Mouse (Mus musculus) left cerebral cortex, adult 6 months (tissue): ENCODE data around the gene Olfr1564. TPM values are rescaled to one million over a fixed set of nuclear protein-coding genes. Genes with fewer than 3 reads are reported as not detected.

Experiments used
- long read RNA-seq, 2 experiments: library from polyadenylated mRNA; unstranded; transcript quantifications; one replicate each; pipeline ENCODE4 v2.0.0; 2019 to 2020
- polyA plus RNA-seq: library from polyadenylated mRNA; unstranded; fragments of <200 nt; fragmentation: Nextera tagmentation; gene quantifications from 2 replicates; pipeline ENCODE4 v1.2.3, GENCODE M21; 2021

The Olfr1564 gene
- 0.03 and 0.04 TPM in 2 replicates for polyA plus RNA-seq
- long read RNA-seq, experiment 1 = 0 reads
- long read RNA-seq, experiment 2 = 0 reads

DNA sequence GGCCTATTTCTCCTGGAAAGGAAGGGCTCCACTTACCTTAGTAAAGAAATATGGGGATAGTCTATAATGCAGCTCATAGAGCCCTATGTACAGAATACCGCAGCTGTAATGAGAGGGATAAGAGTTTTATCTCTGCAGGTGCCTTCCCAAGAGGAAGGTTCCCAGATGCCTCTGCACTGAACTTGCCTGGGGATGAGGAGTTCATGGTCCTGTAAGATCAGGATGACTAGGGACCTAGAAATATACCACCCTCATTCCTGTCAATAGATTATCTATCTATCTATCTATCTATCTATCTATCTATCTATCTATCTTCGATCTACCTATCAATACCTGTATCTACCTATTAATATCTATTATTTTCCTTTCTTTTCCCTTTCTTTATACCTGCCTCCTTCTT, at the start of gene Olfr1564:
Gene Olfr1564, minus strand, starts transcription at position 101 of the 400 bp plus-strand sequence.

DNA sequence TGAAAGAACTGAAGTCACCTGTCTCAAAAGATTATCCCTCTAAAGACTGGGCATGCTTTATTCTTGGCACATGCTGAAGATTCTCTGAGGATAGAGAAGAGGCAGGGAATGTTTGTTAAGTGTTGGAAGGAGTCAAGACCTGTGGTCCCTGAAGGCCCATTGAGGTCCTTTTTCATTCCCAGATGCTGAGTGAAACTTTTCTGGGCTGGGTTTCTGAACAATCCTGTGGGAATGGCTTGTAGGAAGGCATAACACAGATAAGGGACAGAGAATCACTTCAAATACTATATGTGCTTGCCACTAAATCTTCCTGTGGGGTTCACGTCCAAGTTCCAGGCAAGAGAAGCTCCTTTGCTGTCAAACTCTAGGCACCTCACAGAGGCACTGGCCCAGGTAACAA, 42.9 kb upstream of the Olfr1564 start, which contains the start of gene Olfr63:
Gene Olfr63, plus strand, starts transcription at position 301 of the 400 bp plus-strand sequence.

DNA sequence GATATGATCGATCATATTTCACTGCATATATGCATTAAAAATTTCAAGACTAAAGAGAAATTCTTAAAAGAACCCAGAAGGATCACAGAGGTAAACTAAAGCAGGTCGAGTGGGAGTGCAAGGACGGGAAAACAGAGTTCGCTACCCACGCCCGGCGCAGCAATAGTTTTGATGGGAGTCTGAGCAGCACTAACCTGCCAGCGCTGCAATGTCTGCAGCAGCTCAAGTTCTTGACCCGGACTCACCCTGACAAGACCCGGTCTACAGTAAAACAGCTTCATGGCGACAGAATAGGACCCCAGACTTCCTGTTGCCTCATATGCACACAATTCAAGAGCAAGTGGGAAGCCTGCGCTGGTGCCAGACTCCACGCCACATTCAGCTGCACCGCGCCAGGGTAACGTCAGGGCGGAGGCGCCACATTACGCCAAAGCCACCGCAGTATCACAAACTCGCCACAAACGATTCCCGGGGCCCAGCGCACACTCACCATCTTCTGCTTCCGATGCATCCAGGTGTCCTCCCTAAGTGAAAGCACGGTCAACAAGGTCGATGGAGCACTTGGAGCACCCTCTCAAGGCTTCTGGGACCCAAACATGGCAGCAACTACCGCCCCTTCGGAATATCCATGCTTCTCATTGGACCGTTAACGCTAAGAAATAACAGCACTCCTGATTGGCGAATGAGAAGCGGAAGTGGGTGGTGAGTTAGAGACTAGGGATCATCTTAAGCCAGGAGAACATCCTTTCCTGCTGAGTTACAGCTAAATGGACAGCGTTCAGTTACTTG, 33.2 kb upstream of the Olfr1564 start, which contains the start of gene Zfp955a:
Gene Zfp955a, minus strand, starts transcription at position 616 of the 789 bp plus-strand sequence.

DNA sequence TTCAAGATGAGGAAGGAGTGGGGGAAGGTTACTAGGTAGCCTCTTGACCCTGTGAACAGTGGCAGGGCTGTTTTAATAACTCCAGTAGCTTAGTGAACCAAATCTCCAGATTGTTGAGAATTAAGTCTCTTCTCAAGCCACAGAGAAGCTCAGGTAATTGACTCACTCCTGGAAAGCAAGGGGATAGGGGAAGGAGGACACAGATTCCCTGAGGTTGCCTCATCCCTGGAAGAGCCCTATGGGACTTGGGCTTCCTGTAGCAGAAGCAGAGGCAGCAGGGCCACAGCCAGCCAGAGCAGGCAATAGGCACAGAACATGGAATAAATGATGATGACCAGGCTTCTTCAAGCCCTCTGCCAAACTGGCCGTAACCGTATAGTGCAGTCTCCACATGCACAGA, 30.5 kb downstream of the Olfr1564 start, which contains the start of gene Olfr239:
Gene Olfr239, plus strand, starts transcription at position 301 of the 400 bp plus-strand sequence.

DNA sequence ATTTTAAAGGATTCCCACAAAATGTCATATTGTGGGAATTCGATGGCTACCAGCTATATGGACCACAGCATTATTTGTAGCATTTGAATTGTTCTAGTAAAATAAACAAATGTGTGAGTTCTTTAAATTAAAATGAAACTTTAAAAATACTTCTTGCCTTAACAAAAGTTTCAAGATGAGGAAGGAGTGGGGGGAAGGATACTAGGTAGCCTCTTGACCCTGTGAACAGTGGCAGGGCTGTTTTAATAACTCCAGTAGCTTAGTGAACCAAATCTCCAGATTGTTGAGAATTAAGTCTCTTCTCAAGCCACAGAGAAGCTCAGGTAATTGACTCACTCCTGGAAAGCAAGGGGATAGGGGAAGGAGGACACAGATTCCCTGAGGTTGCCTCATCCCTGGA, 53.3 kb downstream of the Olfr1564 start, which contains the start of gene Olfr55:
Gene Olfr55, plus strand, starts transcription at position 301 of the 400 bp plus-strand sequence.

Other genes with a start within 250 kb of the Olfr1564 start
- 9.2 and 10.8 TPM in 2 replicates for gene Zfp952, start 228.6 kb downstream of the Olfr1564 start, polyA plus RNA-seq
- gene Zfp763, start 188.3 kb downstream of the Olfr1564 start, polyA plus RNA-seq = 8.8 and 12.4 TPM in 2 replicates
- gene 4921501E09Rik, start 153.6 kb downstream of the Olfr1564 start, polyA plus RNA-seq = not detected in 2 replicates
- gene Zfp563, start 132.4 kb downstream of the Olfr1564 start, polyA plus RNA-seq = 7.3 and 10.6 TPM in 2 replicates
- gene Morc2b, start 82.0 kb downstream of the Olfr1564 start, polyA plus RNA-seq = 1.2 and 1.3 TPM in 2 replicates
- 0.08 TPM in 1 of 2 replicates, not detected in the other for gene Olfr55, start 53.2 kb downstream of the Olfr1564 start, polyA plus RNA-seq
- gene Olfr239, start 30.4 kb downstream of the Olfr1564 start, polyA plus RNA-seq = not detected in 2 replicates
- 3.4 and 4.6 TPM in 2 replicates for gene Zfp955a, start 33.5 kb upstream of the Olfr1564 start, polyA plus RNA-seq
- 0.01 TPM in 1 of 2 replicates, not detected in the other for gene Olfr63, start 43.0 kb upstream of the Olfr1564 start, polyA plus RNA-seq
- 10.7 and 17.1 TPM in 2 replicates for gene Zfp955b, start 67.9 kb upstream of the Olfr1564 start, polyA plus RNA-seq
- gene Zfp81, start 137.2 kb upstream of the Olfr1564 start, polyA plus RNA-seq = 6.2 and 9.2 TPM in 2 replicates
- 5.3 and 7.3 TPM in 2 replicates for gene Zfp101, start 173.0 kb upstream of the Olfr1564 start, polyA plus RNA-seq
- 0.20 TPM in 1 of 2 replicates, not detected in the other for gene Actl9, start 211.2 kb upstream of the Olfr1564 start, polyA plus RNA-seq